Mouse (Mus musculus) midbrain, embryonic 15.5 days (tissue): ENCODE data around the gene Tmem202. TPM values are rescaled to one million over a fixed set of nuclear protein-coding genes. Genes with fewer than 3 reads are reported as not detected.

Experiments
- ATAC-seq: fragments of 200-750 bp; cut with Nextera tagmentation; replicated peaks from 2 replicates; pipeline ENCODE4 v1.8.0; 2017; ENCODE audit warnings: moderate TSS enrichment
- H3K27ac ChIP-seq: fragments of 300-500 bp; sonication (generic); 2 replicates; pipeline ENCODE4 v1.5.1; 2015; ENCODE audit warnings: mild to moderate bottlenecking, inconsistent platforms
- H3K27me3 ChIP-seq: fragments of 300-500 bp; sonication (generic); replicated peaks from 2 replicates; pipeline ENCODE4 v1.6.1; 2015; ENCODE audit warnings: inconsistent platforms
- H3K36me3 ChIP-seq: fragments of 300-500 bp; sonication (generic); replicated peaks from 2 replicates; pipeline ENCODE4 v1.6.1; 2015; ENCODE audit warnings: inconsistent platforms
- H3K4me1 ChIP-seq: fragments of 300-500 bp; sonication (generic); 2 replicates; pipeline ENCODE4 v1.6.1; 2015; ENCODE audit warnings: inconsistent platforms
- H3K4me2 ChIP-seq: fragments of 300-500 bp; sonication (generic); 2 replicates; pipeline ENCODE4 v1.6.1; 2015; ENCODE audit warnings: inconsistent platforms, mild to moderate bottlenecking, moderate library complexity
- H3K4me3 ChIP-seq: fragments of 300-500 bp; sonication (generic); 2 replicates; pipeline ENCODE4 v1.5.1; 2015; ENCODE audit warnings: mild to moderate bottlenecking, inconsistent platforms
- H3K9ac ChIP-seq: fragments of 300-500 bp; sonication (generic); 2 replicates; pipeline ENCODE4 v1.6.1; 2015; ENCODE audit warnings: mild to moderate bottlenecking, inconsistent platforms
- H3K9me3 ChIP-seq: fragments of 300-500 bp; sonication (generic); 2 replicates; pipeline ENCODE4 v1.6.1; 2016; ENCODE audit warnings: inconsistent platforms
- WGBS: fragments of 180-500 bp; shearing (Covaris S2); methylation state at CpG from one replicate; pipeline ENCODE4 v1.1.7; 2015; ENCODE audit warnings: mixed read lengths; 5-methylcytosine and 5-hydroxymethylcytosine counted together
- polyA plus RNA-seq: library from polyadenylated mRNA; unstranded; fragments of >200 nt; fragmentation: Nextera tagmentation; extraction: Ambion mirVana; gene quantifications from 2 replicates; pipeline ENCODE4 v1.2.1, GENCODE M21; 2015

Tmem202 gene
- 0.42 and 0.67 TPM in 2 replicates for polyA plus RNA-seq

GRCm38 (mm10) chr9:59539441-59540137 lies at the start of gene Tmem202, which contains the start of gene Hexa:
TSS of gene Tmem202 (minus strand) at chr9:59539847.
TSS of gene Hexa (plus strand) at chr9:59539540.
- Histone ChIP-seq H3K4me3 (peak within 1 kb of the TSS; percentile 77), H3K4me1 (peaks cover 32% of the 10 kb centered on the region), H3K27me3 (no peaks in the 10 kb centered on the region), H3K27ac (peak within 1 kb of the TSS; percentile 47; the same call in 1 of the 2 replicates), H3K9ac (peak within 1 kb of the TSS; percentile 58), H3K9me3 (no peaks in the 10 kb centered on the region), H3K4me2 (peak within 1 kb of the TSS; percentile 72), H3K36me3 (no peaks in the 10 kb centered on the region)
- ATAC-seq: peak; percentile 93
- WGBS: 4% methylated on average over 55 of the region's 55 CpGs

- Histone ChIP-seq H3K4me2 (peak overlapping the region; percentile 53), H3K27me3 (no peaks in the 10 kb centered on the region; the same call in 1 of the 2 replicates), H3K27ac (peak overlapping the region; percentile 90), H3K9ac (no peak overlapping the region), H3K36me3 (no peaks in the 10 kb centered on the region), H3K4me3 (peak overlapping the region; percentile 30), H3K4me1 (peaks cover 38% of the 10 kb centered on the region), H3K9me3 (no peaks in the 10 kb centered on the region)
- WGBS: 11% methylated on average over 12 of the region's 12 CpGs
- peak; percentile 93 for ATAC-seq
Observed at GRCm38 (mm10) chr9:59588710-59589671, 49.3 kb upstream of the Tmem202 start.

GRCm38 (mm10) chr9:59588252-59588651 lies 48.6 kb upstream of the Tmem202 start:
- no peak overlapping the region for H3K9ac ChIP-seq
- H3K4me2 ChIP-seq: peak overlapping the region; percentile 53
- 19% methylated on average over 5 of the region's 5 CpGs for WGBS
- no peaks in the 10 kb centered on the region for H3K36me3 ChIP-seq
- peak; percentile 64 for ATAC-seq
- peaks cover 38% of the 10 kb centered on the region for H3K4me1 ChIP-seq
- H3K9me3 ChIP-seq: no peaks in the 10 kb centered on the region
- H3K4me3 ChIP-seq: peak overlapping the region; percentile 30; the same call in 1 of the 2 replicates
- no peaks in the 10 kb centered on the region; the same call in 1 of the 2 replicates for H3K27me3 ChIP-seq
- peak overlapping the region; percentile 90 for H3K27ac ChIP-seq

DNA sequence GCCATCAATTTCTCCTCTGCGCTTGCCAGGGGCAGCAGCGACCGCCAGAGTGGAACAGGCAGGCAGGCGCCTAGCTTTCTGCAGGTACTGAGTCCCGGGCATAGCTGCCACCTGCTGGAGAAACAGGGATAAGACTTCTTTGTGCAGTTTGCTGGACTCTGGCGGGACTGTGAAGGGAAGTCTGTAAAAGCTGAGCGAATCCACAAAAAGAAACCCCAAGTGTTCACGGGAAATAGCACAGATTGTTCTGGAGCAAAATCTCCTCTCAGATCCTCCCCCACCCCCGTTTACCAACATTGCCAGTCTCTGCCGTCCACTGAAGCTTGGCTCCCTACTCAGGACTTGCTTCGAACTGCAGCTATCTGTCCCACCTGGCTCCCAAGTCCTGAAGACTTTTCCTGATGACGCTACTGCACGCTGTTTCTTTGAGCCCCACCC lies 45.2 kb upstream of the Tmem202 start:
- H3K4me1 ChIP-seq: peaks cover 38% of the 10 kb centered on the region
- WGBS: 6% methylated on average over 13 of the region's 13 CpGs
- ATAC-seq: peak; percentile 41; the same call in 1 of the 2 replicates
- H3K9me3 ChIP-seq: no peaks in the 10 kb centered on the region
- H3K4me2 ChIP-seq: peak overlapping the region; percentile 30
- no peaks in the 10 kb centered on the region for H3K36me3 ChIP-seq
- H3K27me3 ChIP-seq: no peaks in the 10 kb centered on the region; the same call in 1 of the 2 replicates
- no peak overlapping the region for H3K4me3 ChIP-seq
- H3K9ac ChIP-seq: no peak overlapping the region
- H3K27ac ChIP-seq: no peak overlapping the region

DNA sequence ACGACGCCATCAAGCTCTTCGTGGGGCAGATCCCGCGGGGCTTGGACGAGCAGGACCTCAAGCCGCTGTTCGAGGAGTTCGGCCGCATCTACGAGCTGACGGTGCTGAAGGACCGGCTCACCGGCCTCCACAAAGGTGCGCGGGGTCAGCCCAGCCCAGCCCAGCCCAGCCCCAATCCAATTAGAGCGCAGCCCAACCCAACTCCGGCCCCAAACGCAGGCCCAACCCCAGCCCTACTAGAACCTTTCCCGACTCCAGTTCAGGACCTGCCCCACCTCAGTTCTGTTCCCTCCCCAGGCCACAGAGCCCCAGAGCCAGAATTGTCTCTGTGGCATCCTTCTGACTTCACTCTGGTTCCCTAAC lies 38.8 kb upstream of the Tmem202 start:
- Histone ChIP-seq H3K9me3 (no peaks in the 10 kb centered on the region), H3K4me3 (peak overlapping the region; percentile 53), H3K36me3 (no peaks in the 10 kb centered on the region), H3K27me3 (0 out of 2 replicates have a peak, but pooled peaks cover 4% of the 10 kb centered on the region), H3K9ac (peak overlapping the region; percentile 49), H3K27ac (peak overlapping the region; percentile 71), H3K4me1 (peaks cover 27% of the 10 kb centered on the region), H3K4me2 (peak overlapping the region; percentile 70)
- peak; percentile 50; the same call in 1 of the 2 replicates for ATAC-seq
- WGBS: 0% methylated on average over 20 of the region's 20 CpGs

DNA sequence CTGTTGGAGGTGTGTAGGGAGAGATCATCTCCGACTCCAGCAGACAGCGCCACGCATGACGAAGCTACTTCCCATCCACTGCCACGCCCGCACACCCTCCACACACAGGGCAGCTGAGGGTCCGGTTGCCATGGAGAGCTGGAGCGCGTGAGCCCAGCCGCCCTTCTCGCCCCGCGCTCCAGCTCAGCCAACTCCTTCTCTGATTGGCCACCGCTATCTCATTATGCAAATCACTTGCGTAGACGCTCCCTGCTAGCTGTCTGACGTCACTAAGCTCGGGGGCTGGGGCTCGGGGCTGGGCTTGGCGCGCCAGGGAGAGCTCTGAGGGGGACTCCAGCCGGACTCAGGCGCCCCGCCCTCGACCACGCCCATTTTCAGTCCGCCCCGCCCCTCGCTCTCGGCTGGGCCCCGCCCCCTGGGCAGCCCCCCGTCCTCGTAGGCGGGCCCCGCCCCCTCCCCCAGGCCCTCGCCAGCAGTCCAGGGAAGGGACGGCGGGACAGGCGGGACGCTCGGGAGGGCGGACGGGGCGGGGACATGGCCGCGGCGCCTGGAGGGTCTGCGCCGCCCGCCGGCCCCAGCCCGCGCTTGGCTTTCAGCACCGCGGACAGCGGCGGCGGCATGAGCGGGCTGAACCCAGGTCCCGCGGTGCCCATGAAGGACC lies 38.3 kb upstream of the Tmem202 start, which contains the start of gene Celf6:
TSS of gene Celf6 (plus strand) at position 74 of the 661 bp plus-strand sequence.
- H3K9me3 ChIP-seq: no peaks in the 10 kb centered on the region

DNA sequence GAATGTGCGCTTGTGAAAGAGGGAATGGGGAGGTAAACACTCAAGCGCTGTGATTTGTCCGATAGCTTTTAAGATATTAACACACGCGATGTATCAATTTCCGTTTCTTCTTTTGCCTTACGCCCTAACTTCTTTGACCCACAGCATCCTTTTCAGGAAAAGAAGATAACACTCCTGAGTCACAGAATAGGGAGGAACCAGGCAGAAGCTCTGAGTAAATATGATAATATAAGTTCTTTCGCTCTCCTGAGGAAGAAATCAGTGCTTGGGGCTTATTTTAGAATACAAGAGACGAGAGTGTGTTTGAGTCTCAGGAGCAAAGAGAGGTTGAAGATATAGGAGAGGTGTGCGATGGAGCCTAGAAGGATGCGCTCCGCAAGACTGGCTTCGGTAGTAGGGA lies 37.8 kb upstream of the Tmem202 start:
- WGBS: 12% methylated on average over 13 of the region's 13 CpGs

More for the DNA sequence above, 38.3 kb upstream of the Tmem202 start, which contains the start of gene Celf6:
- WGBS: 0% methylated on average over 60 of the region's 61 CpGs
- Histone ChIP-seq H3K27me3 (0 out of 2 replicates have a peak, but pooled peaks cover 4% of the 10 kb centered on the region), H3K36me3 (no peaks in the 10 kb centered on the region), H3K27ac (peak within 1 kb of the TSS; percentile 71), H3K4me3 (peak within 1 kb of the TSS; percentile 53), H3K4me2 (peak within 1 kb of the TSS; percentile 70), H3K9ac (peak within 1 kb of the TSS; percentile 49), H3K4me1 (peaks cover 27% of the 10 kb centered on the region)
- peak; percentile 98 for ATAC-seq

GRCm38 (mm10) chr9:59571852-59572251 lies 32.2 kb upstream of the Tmem202 start:
- 0 out of 2 replicates have a peak, but pooled peaks cover 4% of the 10 kb centered on the region for H3K27me3 ChIP-seq
- H3K4me3 ChIP-seq: no peak overlapping the region
- whole genome bisulfite sequencing: 86% methylated on average over 2 of the region's 2 CpGs
- peaks cover 2% of the 10 kb centered on the region for H3K4me1 ChIP-seq
- no peak for ATAC-seq
- no peak overlapping the region for H3K4me2 ChIP-seq
- H3K27ac ChIP-seq: no peak overlapping the region
- no peaks in the 10 kb centered on the region for H3K9me3 ChIP-seq
- no peaks in the 10 kb centered on the region for H3K36me3 ChIP-seq
- H3K9ac ChIP-seq: no peak overlapping the region

More for the DNA sequence above, 37.8 kb upstream of the Tmem202 start:
- Histone ChIP-seq H3K4me3 (peak overlapping the region; percentile 53), H3K9me3 (no peaks in the 10 kb centered on the region), H3K4me2 (peak overlapping the region; percentile 70), H3K27me3 (0 out of 2 replicates have a peak, but pooled peaks cover 4% of the 10 kb centered on the region), H3K9ac (peak overlapping the region; percentile 7; the same call in 1 of the 2 replicates), H3K27ac (peak overlapping the region; percentile 71), H3K4me1 (peaks cover 27% of the 10 kb centered on the region), H3K36me3 (no peaks in the 10 kb centered on the region)
- no peak for ATAC-seq

GRCm38 (mm10) chr9:59567111-59567510 lies 27.5 kb upstream of the Tmem202 start:
- Histone ChIP-seq H3K4me1 (no peaks in the 10 kb centered on the region), H3K9ac (no peak overlapping the region), H3K27ac (no peak overlapping the region), H3K27me3 (no peaks in the 10 kb centered on the region), H3K4me2 (no peak overlapping the region), H3K4me3 (no peak overlapping the region), H3K36me3 (peaks cover 19% of the 10 kb centered on the region), H3K9me3 (no peaks in the 10 kb centered on the region)
- ATAC-seq: 0 out of 2 replicates have a peak, but pooled peaks have one; percentile 67
- 30% methylated on average over 6 of the region's 6 CpGs for WGBS

DNA sequence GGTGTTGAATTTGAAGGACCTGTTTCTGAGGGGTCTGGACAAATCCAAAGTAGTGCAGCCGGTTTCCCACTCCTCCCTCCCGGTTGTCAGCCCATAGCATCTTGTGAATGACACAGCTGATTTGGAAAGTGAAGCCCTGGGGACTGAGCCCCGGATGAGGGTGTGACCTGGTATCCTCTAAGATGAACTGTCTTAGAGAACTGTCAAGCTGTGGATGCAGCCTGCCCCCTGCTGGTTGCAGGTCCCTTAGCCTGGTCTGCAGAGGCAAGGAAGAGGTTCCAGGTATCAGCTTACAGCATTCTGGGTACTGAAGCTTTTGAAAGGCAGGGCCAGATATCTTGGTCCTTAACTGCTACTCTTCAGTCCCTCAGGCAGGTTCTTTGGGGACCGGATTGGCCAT lies 26.0 kb upstream of the Tmem202 start:
- no peak for ATAC-seq
- whole genome bisulfite sequencing: 24% methylated on average over 4 of the region's 4 CpGs
- H3K27ac ChIP-seq: no peak overlapping the region

GRCm38 (mm10) chr9:59553719-59554118 lies 14.1 kb upstream of the Tmem202 start:
- ATAC-seq: no peak
- peaks cover 10% of the 10 kb centered on the region; the same call in 1 of the 2 replicates for H3K36me3 ChIP-seq
- H3K4me3 ChIP-seq: no peak overlapping the region
- no peak overlapping the region for H3K9ac ChIP-seq
- whole genome bisulfite sequencing: 95% methylated on average over 4 of the region's 4 CpGs
- H3K9me3 ChIP-seq: no peaks in the 10 kb centered on the region
- no peak overlapping the region for H3K4me2 ChIP-seq
- H3K27me3 ChIP-seq: no peaks in the 10 kb centered on the region
- no peaks in the 10 kb centered on the region for H3K4me1 ChIP-seq
- H3K27ac ChIP-seq: no peak overlapping the region

More for the DNA sequence above, 26.0 kb upstream of the Tmem202 start:
- H3K4me2 ChIP-seq: no peak overlapping the region
- peaks cover 28% of the 10 kb centered on the region for H3K36me3 ChIP-seq
- no peak overlapping the region for H3K9ac ChIP-seq
- no peak overlapping the region for H3K4me3 ChIP-seq
- H3K27me3 ChIP-seq: no peaks in the 10 kb centered on the region
- H3K4me1 ChIP-seq: no peaks in the 10 kb centered on the region
- H3K9me3 ChIP-seq: no peaks in the 10 kb centered on the region
